Mouse (Mus musculus): ENCODE results near the gene Surf4. TPM values are rescaled to one million over a fixed set of nuclear protein-coding genes. Genes with fewer than 3 reads are reported as not detected.
A peak's percentile ranks its signal among the peaks of the same experiment; 100 is the strongest.

The Surf4 gene
- polyA plus RNA-seq, 1 experiment: 102 TPM

GRCm38 (mm10) chr2:26927745-26928476, 5.8 kb downstream of the Surf4 start:
- TF ChIP-seq POLR2A (IDR thresholded peaks at IDR 0.05; ENCODE audit: borderline replicate concordance, extremely low read depth, insufficient read depth, insufficient read length, poor library complexity, severe bottlenecking) (no peak), CTCF (IDR thresholded peaks at IDR 0.05; ENCODE audit: borderline replicate concordance, extremely low read depth, insufficient read depth, insufficient read length) (no peak)

GRCm38 (mm10) chr2:26921784-26922183, 11.9 kb downstream of the Surf4 start:
- no peak for TF ChIP-seq CTCF (IDR thresholded peaks at IDR 0.05; ENCODE audit: borderline replicate concordance, extremely low read depth, insufficient read depth, insufficient read length)
- no peak for TF ChIP-seq POLR2A (IDR thresholded peaks at IDR 0.05; ENCODE audit: borderline replicate concordance, extremely low read depth, insufficient read depth, insufficient read length, poor library complexity, severe bottlenecking)
- no peak for DNase-seq (ENCODE audit: low read depth)

More at GRCm38 (mm10) chr2:26927745-26928476, 5.8 kb downstream of the Surf4 start:
- DNase-seq (ENCODE audit: low read depth): no peak

GRCm38 (mm10) chr2:26920190-26920855, 13.4 kb downstream of the Surf4 start:
- DNase-seq (ENCODE audit: low read depth): no peak
- no peak for TF ChIP-seq CTCF (IDR thresholded peaks at IDR 0.05; ENCODE audit: borderline replicate concordance, extremely low read depth, insufficient read depth, insufficient read length)
- TF ChIP-seq POLR2A (IDR thresholded peaks at IDR 0.05; ENCODE audit: borderline replicate concordance, extremely low read depth, insufficient read depth, insufficient read length, poor library complexity, severe bottlenecking): no peak

GRCm38 (mm10) chr2:26919684-26920083, 14.0 kb downstream of the Surf4 start:
- TF ChIP-seq CTCF (IDR thresholded peaks at IDR 0.05; ENCODE audit: borderline replicate concordance, extremely low read depth, insufficient read depth, insufficient read length) (no peak), POLR2A (IDR thresholded peaks at IDR 0.05; ENCODE audit: borderline replicate concordance, extremely low read depth, insufficient read depth, insufficient read length, poor library complexity, severe bottlenecking) (no peak)
- DNase-seq (ENCODE audit: low read depth): no peak

GRCm38 (mm10) chr2:26916738-26917137, 17.0 kb downstream of the Surf4 start:
- TF ChIP-seq POLR2A (IDR thresholded peaks at IDR 0.05; ENCODE audit: borderline replicate concordance, extremely low read depth, insufficient read depth, insufficient read length, poor library complexity, severe bottlenecking): no peak
- TF ChIP-seq CTCF (IDR thresholded peaks at IDR 0.05; ENCODE audit: borderline replicate concordance, extremely low read depth, insufficient read depth, insufficient read length): no peak
- DNase-seq (ENCODE audit: low read depth): no peak

- TF ChIP-seq CTCF (IDR thresholded peaks at IDR 0.05; ENCODE audit: borderline replicate concordance, extremely low read depth, insufficient read depth, insufficient read length) (no peak), POLR2A (IDR thresholded peaks at IDR 0.05; ENCODE audit: borderline replicate concordance, extremely low read depth, insufficient read depth, insufficient read length, poor library complexity, severe bottlenecking) (peak; percentile 26; the same call in 1 of the 2 replicates)
- DNase-seq (ENCODE audit: low read depth): peak; percentile 94
Measured at GRCm38 (mm10) chr2:26915927-26916728, 17.6 kb downstream of the Surf4 start, which contains the start of the genes Surf2 and Surf1. TSS of gene Surf2 (plus strand) at chr2:26916367. TSS of gene Surf1 (minus strand) at chr2:26916530.

- TF ChIP-seq CTCF (IDR thresholded peaks at IDR 0.05; ENCODE audit: borderline replicate concordance, extremely low read depth, insufficient read depth, insufficient read length) (no peak), POLR2A (IDR thresholded peaks at IDR 0.05; ENCODE audit: borderline replicate concordance, extremely low read depth, insufficient read depth, insufficient read length, poor library complexity, severe bottlenecking) (no peak)
- no peak for DNase-seq (ENCODE audit: low read depth)
Measured at GRCm38 (mm10) chr2:26914148-26914941, 19.4 kb downstream of the Surf4 start.

- no peak for DNase-seq (ENCODE audit: low read depth)
- no peak for TF ChIP-seq CTCF (IDR thresholded peaks at IDR 0.05; ENCODE audit: borderline replicate concordance, extremely low read depth, insufficient read depth, insufficient read length)
- TF ChIP-seq POLR2A (IDR thresholded peaks at IDR 0.05; ENCODE audit: borderline replicate concordance, extremely low read depth, insufficient read depth, insufficient read length, poor library complexity, severe bottlenecking): no peak
Measured at GRCm38 (mm10) chr2:26913416-26914147, 20.1 kb downstream of the Surf4 start.

GRCm38 (mm10) chr2:26912253-26912770, 21.4 kb downstream of the Surf4 start:
- no peak for DNase-seq (ENCODE audit: low read depth)
- TF ChIP-seq POLR2A (IDR thresholded peaks at IDR 0.05; ENCODE audit: borderline replicate concordance, extremely low read depth, insufficient read depth, insufficient read length, poor library complexity, severe bottlenecking) (no peak), CTCF (IDR thresholded peaks at IDR 0.05; ENCODE audit: borderline replicate concordance, extremely low read depth, insufficient read depth, insufficient read length) (no peak)

All from brain, embryonic 14.5 days (tissue).